Mouse (Mus musculus): ENCODE results near the gene Blzf1.

DNA sequence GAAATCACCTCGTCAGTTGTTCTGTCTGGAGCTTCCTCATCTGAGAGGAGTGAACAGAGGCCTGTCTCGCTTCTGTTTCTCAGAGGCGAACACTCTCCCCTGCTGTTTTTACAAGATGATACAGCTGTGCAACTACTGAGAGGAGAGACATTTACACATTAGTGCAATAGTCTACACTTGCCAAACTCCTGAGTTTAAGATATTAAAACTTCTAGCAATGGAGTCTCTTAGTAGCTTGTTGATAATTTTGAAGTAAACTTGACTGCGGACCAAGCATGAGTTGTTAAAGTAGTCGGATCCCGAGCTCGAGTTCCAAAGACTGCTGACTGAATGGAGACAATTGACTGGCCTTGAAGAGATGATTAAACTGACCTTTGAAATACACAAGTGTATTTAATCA, 20.5 kb upstream of the Blzf1 start:
- TF ChIP-seq CTCF (IDR thresholded peaks at IDR 0.05; ENCODE audit: low read depth), result no peak
- no peak for TF ChIP-seq EP300 (optimal IDR thresholded peaks at IDR 0.05)

Measured in stomach, postnatal 0 days (tissue).